24 mouse cellular contexts compared by ENCODE assay signal in the genomic region with DNA sequence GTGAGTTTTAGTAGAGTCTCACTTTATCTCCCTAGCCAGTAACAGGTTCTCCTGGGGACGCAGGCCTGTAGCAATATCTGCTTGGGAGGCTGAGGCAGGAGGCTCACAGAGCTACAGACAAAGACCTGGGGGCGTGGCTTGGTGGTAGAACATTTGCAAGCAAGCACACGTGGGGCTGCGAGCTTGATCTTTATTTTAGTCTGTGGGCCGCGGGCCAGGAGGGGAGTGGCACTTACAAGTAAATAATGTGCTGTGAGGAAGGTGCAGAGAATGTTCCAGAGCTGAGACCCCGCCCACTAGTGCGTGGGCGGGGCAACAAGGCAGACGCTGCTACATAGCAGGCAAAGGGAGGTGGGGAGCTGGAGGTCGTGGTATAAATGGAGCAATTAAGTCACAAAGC.
"Had no signal": no experiment of that assay in that cellular context is flagged by ENCODE, and none has a peak within 500 bp of the region (broad histone marks: within the 10 kb centered on the region; RNA-seq: fewer than 3 reads in every experiment).

No protein-coding gene starts in this region.

- H3K9ac ChIP-seq: heart, embryonic 12.5 days; hindbrain, embryonic 12.5 days; hindbrain, embryonic 14.5 days; limb, embryonic 13.5 days; limb, embryonic 15.5 days; liver, embryonic 12.5 days; liver, embryonic 14.5 days had no signal

- H3K4me1 ChIP-seq: heart, embryonic 10.5 days; heart, embryonic 12.5 days; limb, embryonic 15.5 days; liver, embryonic 12.5 days had no signal

- H3K4me2 ChIP-seq: heart, embryonic 12.5 days; hindbrain, embryonic 12.5 days; hindbrain, embryonic 14.5 days; limb, embryonic 13.5 days; limb, embryonic 15.5 days; liver, embryonic 12.5 days had no signal

- H3K27ac ChIP-seq: heart, embryonic 10.5 days; hindbrain, embryonic 10.5 days; hindbrain, embryonic 12.5 days; hindbrain, embryonic 14.5 days; layer of hippocampus, adult 2 months; left cerebral cortex, adult 2 months; limb, embryonic 13.5 days; limb, embryonic 15.5 days; liver, embryonic 12.5 days; liver, embryonic 14.5 days had no signal

- ATAC-seq: hindbrain, embryonic 16.5 days; inflammation-experienced regulatory T-cells, adult 6 months; intestine, embryonic 16.5 days; liver, embryonic 12.5 days had no signal

- H3K4me3 ChIP-seq: heart, embryonic 10.5 days; heart, embryonic 12.5 days; hindbrain, embryonic 10.5 days; hindbrain, embryonic 12.5 days; layer of hippocampus, adult 2 months; left cerebral cortex, adult 2 months; limb, embryonic 13.5 days; limb, embryonic 15.5 days; liver, embryonic 12.5 days had no signal

- H3K27me3 ChIP-seq: heart, embryonic 12.5 days; hindbrain, embryonic 12.5 days; limb, embryonic 13.5 days; limb, embryonic 15.5 days; liver, embryonic 12.5 days had no signal

- H3K9me3 ChIP-seq: limb, embryonic 15.5 days had no signal

- DNase-seq: gastrocnemius, postnatal 14 days; heart, adult 18-20 months; heart, postnatal 10 days; heart, postnatal 4 days; kidney, adult 18-20 months; kidney, adult 8-10 months; kidney, postnatal 10 days; kidney, postnatal 25 days; kidney, postnatal 4 days; left cerebral cortex, postnatal 4 days had no signal

- H3K36me3 ChIP-seq: heart, embryonic 12.5 days; hindbrain, embryonic 12.5 days; limb, embryonic 13.5 days; limb, embryonic 15.5 days had no signal
